Mouse (Mus musculus): Measurements from ENCODE around the gene E330017A01Rik.

GRCm38 (mm10) chr16:58638016-58638415 is 523 bp downstream of the E330017A01Rik start:
- TF ChIP-seq CTCF (IDR thresholded peaks at IDR 0.05; ENCODE audit: low read depth) (no peak), EP300 (IDR thresholded peaks at IDR 0.05; ENCODE audit: low read depth) (no peak)

All from liver, postnatal 0 days (tissue).